Mouse (Mus musculus) spleen, adult 18-20 months (tissue): ENCODE measurements around the gene Mamdc2.

ENCODE experiments used
- DNase-seq, 2 experiments: peaks; one replicate each; pipeline ENCODE4 v3.0.0; 2022; ENCODE audit warnings: mixed read lengths in 2 of 2

Gene Mamdc2

GRCm38 (mm10) chr19:23353881-23354401 lies 94.3 kb downstream of the Mamdc2 start:
- DNase-seq, result no peak

GRCm38 (mm10) chr19:23353161-23353560 lies 95.1 kb downstream of the Mamdc2 start:
- DNase-seq, result no peak

- DNase-seq, result no peak
Observed at GRCm38 (mm10) chr19:23351808-23352491, 96.3 kb downstream of the Mamdc2 start.

- DNase-seq, result no peak
Observed at GRCm38 (mm10) chr19:23349930-23350329, 98.3 kb downstream of the Mamdc2 start.

GRCm38 (mm10) chr19:23342782-23343181 lies 105.5 kb downstream of the Mamdc2 start:
- no peak for DNase-seq

GRCm38 (mm10) chr19:23332883-23333282 lies 115.4 kb downstream of the Mamdc2 start:
- no peak for DNase-seq

- DNase-seq, result no peak
Observed at GRCm38 (mm10) chr19:23330842-23331241, 117.4 kb downstream of the Mamdc2 start.

- DNase-seq, result no peak
Observed at GRCm38 (mm10) chr19:23329346-23329745, 118.9 kb downstream of the Mamdc2 start.

- DNase-seq, result no peak
Observed at GRCm38 (mm10) chr19:23327056-23327640, 121.1 kb downstream of the Mamdc2 start.

- peak; percentile 27 to 51 for DNase-seq
Observed at GRCm38 (mm10) chr19:23323107-23323506, 125.1 kb downstream of the Mamdc2 start.

GRCm38 (mm10) chr19:23317989-23318358 lies 130.3 kb downstream of the Mamdc2 start:
- DNase-seq, result no peak

GRCm38 (mm10) chr19:23317295-23317988 lies 130.8 kb downstream of the Mamdc2 start:
- DNase-seq, result no peak

- DNase-seq, result no peak
Observed at GRCm38 (mm10) chr19:23316851-23317250, 131.4 kb downstream of the Mamdc2 start.

GRCm38 (mm10) chr19:23309979-23310378 lies 138.3 kb downstream of the Mamdc2 start:
- DNase-seq, result no peak

- no peak for DNase-seq
Observed at GRCm38 (mm10) chr19:23306671-23307070, 141.6 kb downstream of the Mamdc2 start.

- DNase-seq, result no peak
Observed at GRCm38 (mm10) chr19:23299987-23300386, 148.3 kb downstream of the Mamdc2 start.

- no peak for DNase-seq
Observed at GRCm38 (mm10) chr19:23298917-23299316, 149.3 kb downstream of the Mamdc2 start.

GRCm38 (mm10) chr19:23297191-23297590 lies 151.1 kb downstream of the Mamdc2 start:
- no peak for DNase-seq

- DNase-seq, result no peak
Observed at GRCm38 (mm10) chr19:23289251-23289650, 159.0 kb downstream of the Mamdc2 start.

- DNase-seq, result no peak
Observed at GRCm38 (mm10) chr19:23281911-23282660, 166.2 kb downstream of the Mamdc2 start.

GRCm38 (mm10) chr19:23274054-23274724 lies 174.1 kb downstream of the Mamdc2 start:
- no peak for DNase-seq

- DNase-seq, result peak; percentile 83 to 97
Observed at GRCm38 (mm10) chr19:23273355-23274053, 174.7 kb downstream of the Mamdc2 start, which contains the start of gene Smc5. TSS of gene Smc5 (minus strand) at chr19:23273897.
